Mouse (Mus musculus) Patski (cell line): Measurements from ENCODE around the gene Plxna3. TPM values are rescaled to one million over a fixed set of nuclear protein-coding genes. Genes with fewer than 3 reads are reported as not detected.
"Not testable (repeated sequence)": the region's sequence is repeated elsewhere in the genome, so short reads cannot be mapped to it uniquely, and the experiment has no call there.

Experiments used
- ATAC-seq: fragments of 100-300 bp; one replicate; pipeline ENCODE4 v1.8.0; 2021
- CTCF ChIA-PET: fragments of 350-600 bp; sonication (Branson Sonifier 250); formaldehyde crosslinking; loops from one replicate; lab custom pipeline; 2022; ENCODE audit warnings: inconsistent platforms; lab: Charles Lee
- POLR2A ChIA-PET: fragments of 350-600 bp; sonication (Branson Sonifier 250); formaldehyde crosslinking; loops from one replicate; lab custom pipeline; 2022; ENCODE audit warnings: antibody characterized with exemption, inconsistent platforms; lab: Charles Lee
- DNase-seq: peaks from one replicate; pipeline ENCODE4 v3.0.0-alpha.2; 2011; ENCODE audit warnings: low read depth, low spot score
- H3K27me3 ChIP-seq: fragments of 371-371 bp; one replicate; pipeline ENCODE4 v1.5.1; 2021
- CTCF ChIP-seq: fragments of 100-300 bp; IDR thresholded peaks from one replicate; pipeline ENCODE4 v1.5.1; 2021
- in situ Hi-C: fragments of 300-500 bp; cut with MboI; formaldehyde crosslinking; loops from 3 replicates; pipeline ENCODE4 v1.11.1; 2018; ENCODE audit warnings: low pct_unique_long_range_greater_than_20kb, mixed read lengths
- polyA plus RNA-seq: library from polyadenylated mRNA; unstranded; gene quantifications from one replicate; pipeline ENCODE4 v1.2.3, GENCODE M21; 2021

Gene Plxna3
- polyA plus RNA-seq, 1 experiment from 2014 or later, result 15.5 TPM

- H3K27me3 ChIP-seq, result peaks cover 5% of the 10 kb centered on the region
- POLR2A ChIA-PET, result no interaction called here
- CTCF ChIA-PET, result no interaction called here
- TF ChIP-seq CTCF, result no peak
- DNase-seq (no peak), ATAC-seq (no peak)
- in situ Hi-C loops, result no loop called here
Measured at GRCm38 (mm10) chrX:74299721-74300120, 29.1 kb upstream of the Plxna3 start.

GRCm38 (mm10) chrX:74304867-74305700 lies 23.8 kb upstream of the Plxna3 start, which contains the start of gene Gdi1:
TSS of gene Gdi1 (plus strand) at chrX:74304998.
- no peak for TF ChIP-seq CTCF
- H3K27me3 ChIP-seq, result peaks cover 3% of the 10 kb centered on the region
- ATAC-seq, result peak; percentile 66
- in situ Hi-C loops, result no loop called here
- CTCF ChIA-PET, result no interaction called here
- POLR2A ChIA-PET, result interaction anchor here (0.6 kb wide), 2 partner anchors 15 to 21 kb away, joined by 3 read pairs; no protein-coding TSS in a partner anchor
- DNase-seq, result no peak

GRCm38 (mm10) chrX:74312540-74313464 lies 16.1 kb upstream of the Plxna3 start, which contains the start of gene Fam50a:
TSS of gene Fam50a (plus strand) at chrX:74313033.
- H3K27me3 ChIP-seq, result no peaks in the 10 kb centered on the region
- in situ Hi-C loops, result no loop called here
- TF ChIP-seq CTCF, result no peak
- CTCF ChIA-PET, result interaction anchor here (0.9 to 1.2 kb wide), 3 partner anchors 10 to 12 kb away, joined by 3 to 4 read pairs (median 3); no protein-coding TSS in a partner anchor
- peak; percentile 74 for ATAC-seq
- DNase-seq, result no peak
- POLR2A ChIA-PET, result interaction anchor here (0.6 to 1.7 kb wide), 5 partner anchors 10 to 70 kb away, joined by 3 to 4 read pairs (median 3); no protein-coding TSS in a partner anchor

- ChIA-PET CTCF (no interaction called here), POLR2A (interaction anchor here (0.6 to 1.6 kb wide), 2 partner anchors 18 to 39 kb away, joined by 3 to 5 read pairs; no protein-coding TSS in a partner anchor)
- TF ChIP-seq CTCF, result no peak
- in situ Hi-C loops, result no loop called here
- peaks cover 8% of the 10 kb centered on the region for H3K27me3 ChIP-seq
- ATAC-seq, result peak; percentile 6
- no peak for DNase-seq
Measured at GRCm38 (mm10) chrX:74329215-74329671, 377 bp downstream of the Plxna3 start.

- TF ChIP-seq CTCF, result no peak
- no peaks in the 10 kb centered on the region for H3K27me3 ChIP-seq
- ChIA-PET CTCF (interaction anchor here (1.3 to 2.2 kb wide), 2 partner anchors 12 to 16 kb away, joined by 3 to 5 read pairs; no protein-coding TSS in a partner anchor), POLR2A (interaction anchor here (0.6 to 1.0 kb wide), 3 partner anchors 17 to 79 kb away, joined by 3 to 7 read pairs (median 5); no protein-coding TSS in a partner anchor)
- in situ Hi-C loops, result no loop called here
- DNase-seq (no peak), ATAC-seq (no peak)
Measured at GRCm38 (mm10) chrX:74330166-74330930, 1.5 kb downstream of the Plxna3 start.

- peaks cover 18% of the 10 kb centered on the region for H3K27me3 ChIP-seq
- TF ChIP-seq CTCF, result no peak
- DNase-seq (no peak), ATAC-seq (no peak)
- in situ Hi-C loops, result no loop called here
- ChIA-PET CTCF (interaction anchor here (1.3 kb wide), 1 partner anchor 17 kb away, joined by 3 read pairs; no protein-coding TSS in a partner anchor), POLR2A (no interaction called here)
Measured at GRCm38 (mm10) chrX:74352645-74353466, 24.0 kb downstream of the Plxna3 start.

- no peak for TF ChIP-seq CTCF
- POLR2A ChIA-PET, result no interaction called here
- H3K27me3 ChIP-seq, result peaks cover 18% of the 10 kb centered on the region
- in situ Hi-C loops, result no loop called here
- DNase-seq (no peak), ATAC-seq (peak; percentile 62)
- CTCF ChIA-PET, result no interaction called here
Measured at GRCm38 (mm10) chrX:74353467-74353770, 24.6 kb downstream of the Plxna3 start, which contains the start of gene Lage3. TSS of gene Lage3 (minus strand) at chrX:74353618.

GRCm38 (mm10) chrX:74357069-74357468 lies 28.2 kb downstream of the Plxna3 start:
- ATAC-seq, CTCF ChIA-PET, H3K27me3 ChIP-seq, POLR2A ChIA-PET, in situ Hi-C loops, DNase-seq: not testable (repeated sequence)

- ATAC-seq, result no peak
- H3K27me3 ChIP-seq, result peaks cover 4% of the 10 kb centered on the region
- POLR2A ChIA-PET, result no interaction called here
- in situ Hi-C loops, result no loop called here
- no peak for DNase-seq
- no peak for TF ChIP-seq CTCF
- CTCF ChIA-PET, result no interaction called here
Measured at GRCm38 (mm10) chrX:74359171-74359570, 30.3 kb downstream of the Plxna3 start.
